Mouse (Mus musculus): Measurements from ENCODE around the gene Aurkaip1. TPM values are rescaled to one million over a fixed set of nuclear protein-coding genes. Genes with fewer than 3 reads are reported as not detected.

Gene Aurkaip1
- polyA plus RNA-seq, 1 experiment from 2014 or later = 112 TPM

DNA sequence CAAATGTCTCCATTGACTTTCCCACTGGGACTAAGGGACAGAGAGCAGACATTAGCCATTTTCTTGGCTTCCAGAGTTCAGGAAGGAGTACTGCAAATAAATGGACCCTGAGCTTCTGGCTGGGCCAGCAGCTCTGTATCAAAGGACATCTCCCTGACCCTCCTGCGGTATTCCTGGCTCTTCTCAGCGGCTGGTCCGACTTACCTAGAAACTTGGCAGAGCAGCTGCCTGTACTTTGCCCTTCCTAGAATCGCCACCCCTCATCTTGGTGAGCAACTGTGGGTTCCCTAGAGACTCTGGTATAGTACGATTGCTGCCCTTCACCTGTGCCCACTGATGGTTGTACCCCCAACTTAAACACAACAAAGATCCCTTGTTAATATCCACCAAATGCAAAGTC is 12.2 kb downstream of the Aurkaip1 start:
- WGBS = 92% methylated on average over 5 of the region's 5 CpGs
- Histone ChIP-seq H3K9ac (ENCODE audit: low read depth, low read length) (no peak overlapping the region), H3K36me3 (ENCODE audit: control insufficient read depth, insufficient read depth, low read length) (no peaks in the 10 kb centered on the region), H3K4me1 (replicated peaks; ENCODE audit: control insufficient read depth, insufficient read depth, low read length) (peaks cover 14% of the 10 kb centered on the region), H3K4me2 (replicated peaks; ENCODE audit: low read depth, low read length) (no peak overlapping the region), H3K4me3 (ENCODE audit: low read depth, low read length) (no peak overlapping the region), H3K27me3 (ENCODE audit: control insufficient read depth, insufficient read depth, low read length) (0 out of 2 replicates have a peak, but pooled peaks cover 3% of the 10 kb centered on the region), H3K9me3 (ENCODE audit: control insufficient read depth, low read length) (no peaks in the 10 kb centered on the region), H3K27ac (ENCODE audit: low read depth, low read length) (no peak overlapping the region)
- DNase-seq (ENCODE audit: low spot score) (no peak), ATAC-seq (ENCODE audit: low FRiP score) (no peak)

DNA sequence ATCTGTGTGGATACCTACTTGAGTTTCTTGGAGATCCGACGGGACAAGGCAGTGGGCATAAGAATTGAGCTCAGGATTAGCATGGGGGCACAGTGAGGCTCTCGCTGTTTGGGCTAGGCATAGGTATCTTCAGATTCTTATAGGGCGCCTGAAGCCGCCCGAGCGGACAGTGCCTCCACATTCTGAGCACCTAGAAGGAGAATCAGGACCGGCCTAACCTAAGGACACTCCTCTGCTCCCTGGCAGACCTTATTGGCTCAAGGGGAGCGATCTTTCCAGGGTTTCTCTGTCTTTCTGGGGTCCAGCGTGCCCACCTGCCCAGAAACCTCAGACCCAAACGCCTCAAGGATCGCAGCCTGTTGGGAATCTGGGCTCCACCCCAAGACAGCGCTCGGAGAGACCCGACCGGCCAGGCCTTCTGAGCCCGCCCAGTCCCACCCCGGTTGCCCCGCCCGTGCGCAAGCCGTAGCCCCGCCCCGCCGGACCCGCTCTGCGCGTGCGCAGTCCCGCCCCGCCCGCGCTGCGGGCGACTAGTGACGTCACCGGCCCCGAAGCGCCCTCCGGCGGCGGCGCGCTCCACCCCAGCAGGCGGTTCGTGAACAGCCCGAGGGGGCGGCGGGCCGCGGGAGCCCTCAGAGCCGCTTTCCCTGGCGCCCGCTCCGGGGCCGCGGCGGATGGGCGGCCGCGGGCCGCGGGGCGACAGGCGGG is 16.0 kb downstream of the Aurkaip1 start, which contains the start of gene Dvl1:
Dvl1 (plus strand) TSS at position 532 of the 708 bp plus-strand sequence.
- ATAC-seq (ENCODE audit: low FRiP score) (peak; percentile 93), DNase-seq (ENCODE audit: low spot score) (peak; percentile 96)
- Histone ChIP-seq H3K27ac (ENCODE audit: low read depth, low read length) (peak within 1 kb of the TSS; percentile 27; the same call in 1 of the 2 replicates), H3K4me2 (replicated peaks; ENCODE audit: low read depth, low read length) (peak within 1 kb of the TSS; percentile 78), H3K9me3 (ENCODE audit: control insufficient read depth, low read length) (no peaks in the 10 kb centered on the region), H3K36me3 (ENCODE audit: control insufficient read depth, insufficient read depth, low read length) (no peaks in the 10 kb centered on the region), H3K4me3 (ENCODE audit: low read depth, low read length) (peak within 1 kb of the TSS; percentile 77), H3K9ac (ENCODE audit: low read depth, low read length) (peak within 1 kb of the TSS; percentile 92), H3K27me3 (ENCODE audit: control insufficient read depth, insufficient read depth, low read length) (no peaks in the 10 kb centered on the region), H3K4me1 (replicated peaks; ENCODE audit: control insufficient read depth, insufficient read depth, low read length) (peaks cover 7% of the 10 kb centered on the region)
- 5% methylated on average over 32 of the region's 65 CpGs for WGBS

DNA sequence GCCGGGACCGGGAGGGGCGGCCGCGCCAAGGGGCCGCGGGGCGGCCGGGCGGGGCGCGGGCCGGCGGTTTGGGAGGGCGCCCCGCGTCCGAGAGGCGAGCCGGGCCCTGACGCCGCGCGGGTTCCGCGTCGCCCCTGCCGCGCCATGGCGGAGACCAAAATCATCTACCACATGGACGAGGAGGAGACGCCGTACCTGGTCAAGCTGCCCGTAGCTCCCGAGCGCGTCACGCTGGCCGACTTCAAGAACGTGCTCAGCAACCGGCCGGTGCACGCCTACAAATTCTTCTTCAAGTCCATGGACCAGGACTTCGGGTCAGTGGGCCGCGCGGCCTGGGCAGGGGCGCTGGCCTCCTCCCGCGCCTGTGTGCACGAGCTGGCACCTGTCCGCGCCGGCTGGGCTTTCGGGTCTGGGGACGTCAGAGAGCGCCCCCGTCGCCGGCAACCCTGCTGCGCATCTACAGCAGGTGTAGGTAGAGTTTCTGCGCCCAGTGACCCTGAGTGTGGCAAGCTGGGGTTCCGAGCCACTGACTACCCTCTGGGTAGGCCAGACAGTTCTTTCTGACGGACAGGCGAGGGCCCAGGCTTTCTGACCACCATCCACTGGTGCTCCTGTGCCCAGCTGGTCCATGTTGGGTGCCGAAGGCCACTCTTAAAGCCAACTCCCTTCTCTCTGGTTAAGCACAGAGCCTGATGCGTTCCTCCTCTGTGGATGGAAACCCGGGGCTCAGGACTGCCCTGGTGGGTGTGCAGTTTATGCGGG is 16.7 kb downstream of the Aurkaip1 start:
- peak; percentile 52 for DNase-seq (ENCODE audit: low spot score)
- Histone ChIP-seq H3K9ac (ENCODE audit: low read depth, low read length) (peak overlapping the region; percentile 92), H3K4me2 (replicated peaks; ENCODE audit: low read depth, low read length) (peak overlapping the region; percentile 78), H3K4me1 (replicated peaks; ENCODE audit: control insufficient read depth, insufficient read depth, low read length) (peaks cover 7% of the 10 kb centered on the region), H3K27ac (ENCODE audit: low read depth, low read length) (peak overlapping the region; percentile 27; the same call in 1 of the 2 replicates), H3K4me3 (ENCODE audit: low read depth, low read length) (peak overlapping the region; percentile 77), H3K9me3 (ENCODE audit: control insufficient read depth, low read length) (no peaks in the 10 kb centered on the region), H3K27me3 (ENCODE audit: control insufficient read depth, insufficient read depth, low read length) (no peaks in the 10 kb centered on the region), H3K36me3 (ENCODE audit: control insufficient read depth, insufficient read depth, low read length) (no peaks in the 10 kb centered on the region)
- peak; percentile 63 for ATAC-seq (ENCODE audit: low FRiP score)
- WGBS = 1% methylated on average over 64 of the region's 69 CpGs

DNA sequence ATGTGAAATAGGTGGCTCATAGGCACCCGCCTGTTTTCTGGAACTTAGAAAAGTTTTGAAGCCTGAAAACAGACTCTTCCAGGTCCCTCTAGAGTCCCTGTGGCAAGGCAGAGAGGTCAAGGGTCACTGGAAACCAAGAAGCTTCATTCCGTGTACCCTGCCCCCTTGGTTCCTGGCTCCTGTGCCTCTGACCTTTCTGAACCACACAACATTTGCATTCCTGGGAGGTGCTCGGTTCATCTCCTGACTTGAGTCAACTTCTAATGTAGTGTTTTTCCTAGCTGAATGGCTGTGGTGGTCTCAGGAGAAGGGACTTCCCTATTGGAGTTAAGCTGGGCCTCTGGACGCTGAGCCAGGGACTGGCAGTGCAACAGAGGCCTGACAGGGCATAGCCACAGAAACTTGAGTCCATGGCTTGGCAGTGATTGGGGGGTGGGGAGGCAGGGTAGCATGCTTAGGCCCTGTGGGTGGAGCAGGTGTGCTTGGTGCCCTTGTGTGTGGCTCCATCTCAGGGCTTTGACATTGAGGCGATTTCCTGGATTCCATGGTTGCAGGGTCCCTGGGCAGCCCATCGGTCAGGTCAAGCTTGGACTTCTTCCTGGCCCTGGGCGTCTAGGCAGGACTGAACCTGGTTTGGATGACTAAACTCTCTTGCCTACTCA is 17.5 kb downstream of the Aurkaip1 start:
- Histone ChIP-seq H3K9me3 (ENCODE audit: control insufficient read depth, low read length) (no peaks in the 10 kb centered on the region), H3K4me2 (replicated peaks; ENCODE audit: low read depth, low read length) (peak overlapping the region; percentile 78), H3K4me1 (replicated peaks; ENCODE audit: control insufficient read depth, insufficient read depth, low read length) (peaks cover 7% of the 10 kb centered on the region), H3K36me3 (ENCODE audit: control insufficient read depth, insufficient read depth, low read length) (no peaks in the 10 kb centered on the region), H3K27ac (ENCODE audit: low read depth, low read length) (no peak overlapping the region), H3K4me3 (ENCODE audit: low read depth, low read length) (peak overlapping the region; percentile 77), H3K9ac (ENCODE audit: low read depth, low read length) (peak overlapping the region; percentile 92), H3K27me3 (ENCODE audit: control insufficient read depth, insufficient read depth, low read length) (no peaks in the 10 kb centered on the region)
- WGBS = 59% methylated on average over 7 of the region's 7 CpGs
- DNase-seq (ENCODE audit: low spot score) (no peak), ATAC-seq (ENCODE audit: low FRiP score) (no peak)

DNA sequence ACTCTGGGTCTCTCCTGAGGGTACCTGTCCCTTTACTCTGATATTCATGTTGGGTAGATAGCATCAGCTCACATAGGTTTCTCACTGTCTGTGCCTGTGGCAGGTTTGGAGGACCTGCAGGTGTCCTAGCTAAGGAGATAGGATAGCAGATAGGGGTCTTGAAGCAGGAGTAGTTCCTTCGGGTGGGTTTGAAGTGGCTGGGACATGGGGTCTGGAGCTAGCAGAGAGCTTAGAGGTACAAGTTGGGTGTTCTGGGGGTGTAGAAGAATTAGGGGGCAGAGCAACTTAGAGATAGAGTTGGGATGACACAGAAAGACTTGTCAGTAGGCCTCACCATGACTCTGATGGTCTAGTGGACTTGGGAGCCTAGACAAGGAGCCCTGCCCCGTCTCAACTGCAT is 18.3 kb downstream of the Aurkaip1 start:
- H3K9ac ChIP-seq (ENCODE audit: low read depth, low read length) = no peak overlapping the region
- peaks cover 7% of the 10 kb centered on the region for H3K4me1 ChIP-seq (replicated peaks; ENCODE audit: control insufficient read depth, insufficient read depth, low read length)
- no peak overlapping the region for H3K4me2 ChIP-seq (replicated peaks; ENCODE audit: low read depth, low read length)
- 95% methylated on average over 2 of the region's 2 CpGs for WGBS
- H3K9me3 ChIP-seq (ENCODE audit: control insufficient read depth, low read length) = no peaks in the 10 kb centered on the region
- no peaks in the 10 kb centered on the region for H3K36me3 ChIP-seq (ENCODE audit: control insufficient read depth, insufficient read depth, low read length)
- H3K4me3 ChIP-seq (ENCODE audit: low read depth, low read length) = no peak overlapping the region
- DNase-seq (ENCODE audit: low spot score) (no peak), ATAC-seq (ENCODE audit: low FRiP score) (no peak)
- no peaks in the 10 kb centered on the region for H3K27me3 ChIP-seq (ENCODE audit: control insufficient read depth, insufficient read depth, low read length)
- no peak overlapping the region for H3K27ac ChIP-seq (ENCODE audit: low read depth, low read length)

DNA sequence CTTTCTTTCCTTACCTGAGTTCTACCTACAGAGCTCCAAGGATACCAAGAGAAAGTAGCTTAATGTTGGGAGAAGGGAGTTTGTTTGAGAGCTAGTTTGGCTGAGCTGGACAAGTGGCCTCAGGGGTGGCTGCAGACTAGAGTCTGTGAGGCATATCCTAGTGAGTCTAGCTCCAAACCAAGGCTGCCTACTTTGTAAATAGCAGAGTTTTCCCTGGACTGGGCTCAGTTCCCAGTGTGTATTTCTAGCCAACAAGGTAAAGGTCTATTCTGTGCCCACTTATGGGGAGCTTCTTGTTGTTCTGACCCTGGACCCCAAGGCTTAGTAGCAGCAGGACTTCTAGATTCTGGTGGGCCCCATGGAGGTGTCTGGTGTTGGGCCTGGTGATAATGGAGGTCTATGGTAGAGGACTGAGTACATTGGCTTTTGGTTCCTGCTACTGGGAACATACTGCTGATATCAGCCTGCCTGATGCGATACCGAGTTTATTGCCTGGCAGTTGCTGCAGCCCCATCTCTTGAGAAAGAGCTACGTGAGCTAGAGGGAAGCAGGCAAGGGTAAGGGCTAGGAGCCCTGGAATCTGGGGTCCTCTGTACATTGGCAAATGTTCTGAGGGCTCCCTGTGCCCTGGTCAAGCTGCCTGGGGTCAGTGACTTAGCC is 18.9 kb downstream of the Aurkaip1 start:
- 92% methylated on average over 3 of the region's 3 CpGs for WGBS
- Histone ChIP-seq H3K4me1 (replicated peaks; ENCODE audit: control insufficient read depth, insufficient read depth, low read length) (peaks cover 7% of the 10 kb centered on the region), H3K27ac (ENCODE audit: low read depth, low read length) (no peak overlapping the region), H3K4me3 (ENCODE audit: low read depth, low read length) (no peak overlapping the region), H3K9ac (ENCODE audit: low read depth, low read length) (no peak overlapping the region), H3K27me3 (ENCODE audit: control insufficient read depth, insufficient read depth, low read length) (no peaks in the 10 kb centered on the region), H3K36me3 (ENCODE audit: control insufficient read depth, insufficient read depth, low read length) (no peaks in the 10 kb centered on the region), H3K4me2 (replicated peaks; ENCODE audit: low read depth, low read length) (no peak overlapping the region), H3K9me3 (ENCODE audit: control insufficient read depth, low read length) (no peaks in the 10 kb centered on the region)
- DNase-seq (ENCODE audit: low spot score) (no peak), ATAC-seq (ENCODE audit: low FRiP score) (no peak)

DNA sequence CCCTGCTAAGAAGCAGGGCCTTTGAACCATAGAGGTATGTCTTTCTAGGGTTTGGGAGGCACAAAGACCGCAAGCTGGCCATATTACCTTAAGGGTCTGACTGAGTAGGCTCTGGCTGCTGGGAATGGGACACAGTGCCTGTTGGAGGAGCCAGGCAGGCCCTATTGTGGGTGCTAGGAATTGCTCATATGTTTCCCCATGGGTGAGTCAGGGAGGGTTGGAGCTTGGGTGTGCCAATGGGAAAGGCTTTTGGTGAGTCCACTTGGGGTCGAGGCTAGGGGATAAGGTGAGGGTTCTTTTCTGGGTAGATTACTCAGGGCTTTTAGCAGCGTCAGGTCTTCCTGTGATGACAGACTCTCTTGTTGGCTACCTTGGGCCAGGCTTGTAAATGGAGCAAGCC is 20.3 kb downstream of the Aurkaip1 start:
- Histone ChIP-seq H3K9me3 (ENCODE audit: control insufficient read depth, low read length) (no peaks in the 10 kb centered on the region), H3K4me2 (replicated peaks; ENCODE audit: low read depth, low read length) (no peak overlapping the region), H3K27me3 (ENCODE audit: control insufficient read depth, insufficient read depth, low read length) (no peaks in the 10 kb centered on the region), H3K4me3 (ENCODE audit: low read depth, low read length) (no peak overlapping the region), H3K4me1 (replicated peaks; ENCODE audit: control insufficient read depth, insufficient read depth, low read length) (peaks cover 7% of the 10 kb centered on the region), H3K36me3 (ENCODE audit: control insufficient read depth, insufficient read depth, low read length) (peaks cover 5% of the 10 kb centered on the region; the same call in 1 of the 2 replicates), H3K27ac (ENCODE audit: low read depth, low read length) (no peak overlapping the region), H3K9ac (ENCODE audit: low read depth, low read length) (no peak overlapping the region)
- no peak for DNase-seq (ENCODE audit: low spot score)
- 86% methylated on average over 3 of the region's 3 CpGs for WGBS
- no peak for ATAC-seq (ENCODE audit: low FRiP score)

DNA sequence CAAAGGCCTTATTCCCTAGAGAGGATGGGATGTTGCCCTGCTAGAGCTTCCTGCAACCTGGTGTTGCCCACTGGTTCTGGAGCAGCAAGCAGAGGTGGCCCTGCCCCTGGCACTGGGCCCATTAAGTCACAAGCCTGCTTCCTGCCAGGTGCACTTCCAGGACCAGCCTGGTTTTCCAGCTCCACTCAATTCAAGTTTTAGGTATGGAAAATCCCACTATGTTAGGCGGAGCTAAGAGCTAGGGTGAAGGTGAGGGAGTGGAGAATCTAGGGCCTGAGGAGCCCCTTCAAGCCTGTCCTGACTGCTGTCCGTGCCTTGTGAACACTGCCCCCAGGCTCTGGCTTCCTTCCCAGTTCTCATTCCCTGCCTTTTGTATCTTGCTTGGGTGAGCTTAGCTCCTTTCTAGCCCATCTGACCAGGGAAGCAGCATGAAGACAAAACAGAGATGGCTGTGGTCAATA is 20.9 kb downstream of the Aurkaip1 start:
- WGBS = 89% methylated on average over 2 of the region's 2 CpGs
- peaks cover 7% of the 10 kb centered on the region for H3K4me1 ChIP-seq (replicated peaks; ENCODE audit: control insufficient read depth, insufficient read depth, low read length)
- peaks cover 5% of the 10 kb centered on the region; the same call in 1 of the 2 replicates for H3K36me3 ChIP-seq (ENCODE audit: control insufficient read depth, insufficient read depth, low read length)
- H3K9ac ChIP-seq (ENCODE audit: low read depth, low read length) = no peak overlapping the region
- DNase-seq (ENCODE audit: low spot score) (no peak), ATAC-seq (ENCODE audit: low FRiP score) (no peak)
- no peaks in the 10 kb centered on the region for H3K27me3 ChIP-seq (ENCODE audit: control insufficient read depth, insufficient read depth, low read length)
- no peak overlapping the region for H3K27ac ChIP-seq (ENCODE audit: low read depth, low read length)
- H3K4me2 ChIP-seq (replicated peaks; ENCODE audit: low read depth, low read length) = no peak overlapping the region
- H3K4me3 ChIP-seq (ENCODE audit: low read depth, low read length) = no peak overlapping the region
- no peaks in the 10 kb centered on the region for H3K9me3 ChIP-seq (ENCODE audit: control insufficient read depth, low read length)

All from hindbrain, embryonic 11.5 days (tissue).